1 mouse cellular context compared by ENCODE assay signal in the genomic region with DNA sequence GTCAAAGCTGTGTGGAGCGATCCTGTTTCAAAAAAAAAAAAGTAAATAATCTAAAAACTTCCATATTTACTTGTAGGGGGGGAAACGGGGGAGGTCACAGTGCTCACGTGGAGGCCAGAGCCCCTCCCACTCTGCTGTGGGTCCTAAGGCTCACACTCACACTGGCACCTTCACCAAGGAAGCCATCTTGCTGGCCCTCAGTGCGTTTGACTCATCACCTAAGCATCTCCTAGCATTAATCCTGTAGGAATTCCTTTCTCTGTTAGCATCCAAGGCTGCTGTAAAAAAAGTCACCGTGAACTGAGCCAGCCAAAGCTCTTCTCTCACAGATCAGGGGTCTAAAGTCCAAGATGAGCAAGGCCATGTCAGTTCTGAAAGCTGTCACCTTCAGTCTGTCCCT.
TF ChIP-seq lines count a peak whose summit lies in the region.

No protein-coding gene starts in this region.

TF ChIP-seq in MEL, 35 proteins besides CTCF, POLR2A, EP300 and RAD21:
- TF ChIP-seq UBTF (IDR thresholded peaks at IDR 0.05; ENCODE audit: borderline replicate concordance, insufficient read depth, low read depth, low read length) = no peak
- no peak for TF ChIP-seq NRF1 (IDR thresholded peaks at IDR 0.05; ENCODE audit: insufficient read depth, low read depth, low read length, poor library complexity, severe bottlenecking)
- TF ChIP-seq ZNF384 (IDR thresholded peaks at IDR 0.05; ENCODE audit: low read depth, low read length) = 0 out of 2 replicates have a peak, but pooled peaks have one; percentile 16
- no peak for TF ChIP-seq SMC3 (IDR thresholded peaks at IDR 0.05; ENCODE audit: low read depth, low read length)
- peak; percentile 62 for TF ChIP-seq USF1 (IDR thresholded peaks at IDR 0.05; ENCODE audit: low read depth, low read length)
